Mouse (Mus musculus) left cerebral cortex, postnatal 25 days (tissue): ENCODE measurements around the gene Gemin5. TPM values are rescaled to one million over a fixed set of nuclear protein-coding genes. Genes with fewer than 3 reads are reported as not detected.
A peak's percentile ranks its signal among the peaks of the same experiment; 100 is the strongest.
"Not testable (repeated sequence)": the region's sequence is repeated elsewhere in the genome, so short reads cannot be mapped to it uniquely, and the experiment has no call there.

Experiments
- DNase-seq, 2 experiments: peaks; one replicate each; pipeline ENCODE4 v3.0.0; 2022; ENCODE audit warnings: low spot score in 2 of 2, mixed read lengths in 1 of 2
- intact Hi-C: fragments of 180-260 bp; cut with DNase I; formaldehyde crosslinking; loops from one replicate; pipeline ENCODE4 v1.15.1; 2025
- total RNA-seq, 2 experiments: library from RNA; stranded (reverse); gene quantifications; 2 replicates each; pipeline ENCODE4 v1.2.3; 2021

Gemin5 gene
- 10 to 100 TPM; 16.5 to 18.1 TPM for total RNA-seq

GRCm38 (mm10) chr11:58168167-58168915 is at the start of gene Gemin5:
TSS of gene Gemin5 (minus strand) at chr11:58168539.
- peak; percentile 85 to 86 for DNase-seq
- intact Hi-C loops, result no loop called here

GRCm38 (mm10) chr11:58216823-58217222 is 48.5 kb upstream of the Gemin5 start:
- intact Hi-C loops, result no loop called here
- DNase-seq, result no peak

GRCm38 (mm10) chr11:58215814-58216213 is 47.5 kb upstream of the Gemin5 start:
- DNase-seq, result no peak
- intact Hi-C loops, result no loop called here

- DNase-seq, intact Hi-C loops: not testable (repeated sequence)
These were observed 46.7 kb upstream of the Gemin5 start for GRCm38 (mm10) chr11:58215049-58215430.

GRCm38 (mm10) chr11:58214391-58215048 is 46.2 kb upstream of the Gemin5 start:
- DNase-seq, result peak in 1 of 2 experiments; percentile 70
- intact Hi-C loops, result no loop called here

DNA sequence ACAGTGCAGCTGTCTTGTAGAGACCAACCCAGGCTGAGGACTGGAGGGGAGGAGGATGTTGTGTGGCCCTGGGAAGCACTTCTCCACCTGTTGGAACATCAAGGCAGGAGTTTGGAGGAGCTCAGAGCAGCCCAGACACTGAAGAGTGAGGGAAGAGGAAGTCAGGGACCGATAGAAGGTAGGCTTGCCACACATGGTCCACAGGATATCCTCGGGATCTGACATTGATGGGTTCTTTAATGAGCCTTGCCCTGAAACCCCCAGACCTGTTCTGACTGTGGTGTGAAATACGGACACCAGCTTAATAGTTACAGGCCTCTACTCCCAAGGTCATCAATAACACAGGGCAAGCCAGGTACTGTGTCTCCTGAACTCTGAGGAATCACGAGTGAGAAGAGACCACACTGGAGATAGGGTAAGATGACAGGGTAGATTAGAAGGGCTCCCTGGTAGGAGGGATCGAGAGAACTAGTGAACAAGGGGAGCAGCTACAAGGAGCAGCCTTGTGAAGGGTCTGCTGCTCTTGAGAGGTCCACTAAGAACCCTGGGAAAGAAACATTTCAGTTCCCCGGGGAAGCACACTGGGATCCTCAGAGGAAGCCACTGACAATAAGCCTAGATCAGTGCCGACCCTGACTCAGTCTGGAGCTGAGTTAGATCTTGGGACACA is 45.5 kb upstream of the Gemin5 start:
- intact Hi-C loops, result no loop called here

GRCm38 (mm10) chr11:58211682-58212067 is 43.3 kb upstream of the Gemin5 start:
- intact Hi-C loops, result no loop called here
- DNase-seq, result no peak

More for the DNA sequence above, 45.5 kb upstream of the Gemin5 start:
- no peak for DNase-seq

DNA sequence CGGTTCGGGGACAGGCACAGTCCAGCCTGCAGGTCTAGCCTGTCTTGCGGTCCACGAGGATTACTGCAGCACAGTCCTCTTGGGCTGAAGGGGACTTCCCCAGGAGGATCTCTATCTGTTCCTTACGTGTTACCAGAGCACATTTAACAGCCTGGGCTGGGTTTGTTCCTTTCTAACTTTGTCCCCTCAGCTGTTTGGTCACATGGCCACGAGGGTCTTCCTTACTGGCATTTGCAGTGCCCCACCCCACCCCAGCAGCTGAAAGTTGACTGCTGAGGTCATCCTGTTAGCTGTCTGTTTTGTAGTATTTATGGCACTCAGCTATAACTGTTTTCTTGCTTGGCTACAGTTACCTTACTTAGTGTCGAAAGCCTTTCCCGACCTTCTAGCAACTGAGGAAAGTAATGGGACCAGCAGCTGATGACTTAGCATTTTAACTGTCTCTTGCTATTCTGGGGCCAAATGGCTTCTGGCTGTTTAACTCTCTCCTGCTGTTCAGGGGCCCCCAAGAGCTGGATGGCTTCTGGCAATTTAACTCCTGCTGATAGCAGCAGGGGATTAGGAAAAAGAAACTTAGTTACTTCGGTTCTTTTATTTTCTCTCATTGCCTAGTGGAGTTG is 42.8 kb upstream of the Gemin5 start:
- DNase-seq, result no peak
- intact Hi-C loops, result no loop called here

DNA sequence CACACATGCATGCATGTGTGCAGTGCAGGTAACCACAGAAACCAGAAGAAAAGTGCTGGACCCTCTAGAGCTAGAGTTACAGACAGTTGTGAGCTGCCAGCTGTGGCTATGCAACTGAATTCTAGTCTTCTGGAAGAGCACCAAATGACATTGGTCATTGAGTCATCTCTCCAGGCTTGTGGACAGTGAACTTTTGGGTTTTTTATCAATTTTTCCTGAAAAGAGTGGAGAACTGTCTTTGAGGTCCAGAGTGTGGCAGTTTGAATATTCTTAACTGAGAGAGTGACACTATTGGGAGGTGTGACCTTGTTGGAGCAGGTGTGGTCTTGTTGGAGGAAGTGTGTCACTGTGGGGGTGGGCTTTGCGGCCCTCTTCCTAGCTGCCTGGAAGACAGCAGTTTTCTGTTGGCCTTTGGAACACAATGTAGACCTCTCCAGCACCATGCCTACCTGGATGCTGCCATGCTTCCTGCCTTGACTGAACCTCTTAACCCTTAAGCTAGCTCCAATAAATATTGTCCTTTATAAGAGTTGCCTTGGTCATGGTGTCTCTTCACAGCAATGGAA is 42.1 kb upstream of the Gemin5 start:
- no peak for DNase-seq
- intact Hi-C loops, result no loop called here

DNA sequence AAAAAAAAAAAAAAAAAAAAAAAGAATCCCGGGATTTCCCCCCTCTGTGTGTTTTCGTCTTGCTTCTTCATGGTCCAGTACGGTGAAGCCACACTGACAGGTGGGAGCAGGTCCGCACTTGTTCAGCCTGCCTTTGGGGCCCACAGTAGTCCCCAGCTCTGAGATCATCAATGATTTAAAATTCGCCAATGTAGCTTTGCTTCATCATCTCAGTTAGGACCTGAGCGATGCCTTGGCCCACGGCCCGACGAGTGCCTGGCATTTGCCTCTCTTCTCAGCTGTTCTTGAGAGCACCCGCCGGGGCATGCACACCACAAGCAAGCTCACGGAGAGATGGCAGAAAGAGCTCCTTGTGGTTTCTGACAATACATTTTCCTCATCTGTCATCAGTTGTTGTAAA is 32.7 kb upstream of the Gemin5 start:
- intact Hi-C loops, result no loop called here
- DNase-seq, result no peak

GRCm38 (mm10) chr11:58200226-58200625 is 31.9 kb upstream of the Gemin5 start:
- intact Hi-C loops, result no loop called here
- no peak for DNase-seq

DNA sequence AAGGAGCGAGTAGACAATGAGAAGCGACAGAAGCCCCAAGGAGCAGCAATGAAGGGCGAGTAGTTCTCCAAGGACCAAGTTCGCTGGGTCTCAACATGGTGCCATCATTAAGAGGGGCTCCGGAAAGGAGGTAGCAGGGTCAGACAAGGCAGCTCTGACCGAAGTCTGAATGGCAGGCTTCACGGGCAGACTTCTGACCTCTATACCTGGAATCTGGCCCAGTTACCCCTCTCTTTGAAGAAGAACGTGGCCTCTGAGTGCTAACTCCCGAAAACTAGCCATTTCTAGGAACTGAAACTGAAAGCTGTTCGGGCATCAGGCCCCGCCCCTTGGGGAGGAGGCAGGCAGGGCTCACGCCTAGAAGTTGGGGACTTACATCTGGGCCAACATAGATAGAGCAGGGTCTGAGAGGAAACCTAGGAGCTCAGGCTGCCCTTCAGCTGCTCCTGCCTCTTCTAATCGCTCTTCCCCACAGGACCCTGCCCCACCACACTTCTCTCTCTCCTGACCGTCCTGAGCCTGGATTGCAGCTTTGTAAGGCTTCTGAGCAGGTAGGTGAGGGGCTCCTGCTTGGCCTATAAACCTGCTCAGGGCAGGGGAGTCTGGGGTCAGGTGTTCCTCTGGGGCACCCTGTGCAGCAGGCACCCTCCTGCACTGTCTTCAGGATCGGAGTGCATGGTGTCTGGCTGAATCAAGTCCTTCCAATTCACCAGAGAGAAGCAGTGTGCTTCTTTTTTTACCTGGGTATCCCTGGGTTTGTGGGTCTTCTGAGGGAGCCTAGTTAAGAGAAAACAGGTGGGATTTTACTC is 31.1 kb upstream of the Gemin5 start, which contains the start of the genes Igtp and Irgm2:
Igtp (plus strand) TSS at position 328 of the 809 bp plus-strand sequence.
Irgm2 (plus strand) TSS at position 390 of the 809 bp plus-strand sequence.
- peak in 1 of 2 experiments; percentile 65 for DNase-seq
- intact Hi-C loops, result not testable (repeated sequence)

- intact Hi-C loops, result no loop called here
- DNase-seq, result no peak
These were observed 30.3 kb upstream of the Gemin5 start for GRCm38 (mm10) chr11:58198663-58199062.

DNA sequence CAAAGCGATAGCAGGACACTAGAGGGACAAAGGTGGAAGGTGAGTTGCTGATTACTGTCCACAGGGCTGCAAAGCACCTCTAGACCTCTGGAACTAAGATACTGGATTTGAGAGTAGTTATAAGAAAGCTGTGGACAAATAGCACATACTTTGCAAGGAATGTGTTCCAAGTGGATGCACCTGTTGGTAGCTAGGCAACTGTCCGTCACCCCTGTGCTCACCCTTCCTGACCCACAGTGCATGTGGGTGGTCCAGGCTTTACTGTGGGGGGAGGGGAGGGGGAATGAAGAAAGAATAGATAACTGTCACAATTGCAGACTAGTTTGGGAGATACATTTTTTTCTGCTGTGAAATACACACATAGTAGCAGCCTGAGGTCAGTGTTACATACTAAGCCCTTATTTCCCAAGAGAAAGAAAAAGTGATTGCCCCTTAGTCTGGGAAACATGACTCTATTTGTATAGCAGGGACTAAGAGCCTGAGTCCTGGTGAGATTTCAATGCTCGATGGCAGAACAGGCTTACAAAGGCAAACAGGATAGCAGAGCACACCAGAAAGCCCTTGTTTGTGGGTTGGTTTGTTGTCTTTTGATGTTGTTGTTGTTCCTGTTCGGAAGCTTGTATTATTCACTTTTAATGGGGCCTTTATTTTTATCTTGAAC is 25.7 kb upstream of the Gemin5 start:
- no peak for DNase-seq

DNA sequence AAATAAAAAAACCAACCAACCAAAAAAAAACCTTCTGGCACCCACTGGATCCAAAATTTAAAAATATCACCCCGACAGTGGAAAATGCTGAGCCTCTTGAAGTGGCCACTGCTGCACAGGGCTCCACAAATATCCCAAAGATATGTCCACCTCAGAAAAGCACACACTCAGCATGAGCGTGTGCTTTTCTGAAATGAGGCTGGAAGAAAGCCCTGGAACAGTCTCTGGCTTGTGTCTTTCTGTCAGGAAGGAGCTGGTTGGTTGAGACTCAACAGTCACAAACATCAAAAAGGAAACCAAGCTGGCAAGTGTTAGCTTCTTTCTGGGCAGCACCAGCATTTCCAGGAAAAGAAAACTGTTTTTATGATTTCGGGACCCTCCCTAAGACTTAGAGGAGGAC is 25.0 kb upstream of the Gemin5 start:
- intact Hi-C loops, result no loop called here
- DNase-seq, result peak in 1 of 2 experiments; percentile 52

More for the DNA sequence above, 25.7 kb upstream of the Gemin5 start:
- intact Hi-C loops, result no loop called here

- intact Hi-C loops, result no loop called here
These were observed 21.3 kb upstream of the Gemin5 start for GRCm38 (mm10) chr11:58189675-58190074.

DNA sequence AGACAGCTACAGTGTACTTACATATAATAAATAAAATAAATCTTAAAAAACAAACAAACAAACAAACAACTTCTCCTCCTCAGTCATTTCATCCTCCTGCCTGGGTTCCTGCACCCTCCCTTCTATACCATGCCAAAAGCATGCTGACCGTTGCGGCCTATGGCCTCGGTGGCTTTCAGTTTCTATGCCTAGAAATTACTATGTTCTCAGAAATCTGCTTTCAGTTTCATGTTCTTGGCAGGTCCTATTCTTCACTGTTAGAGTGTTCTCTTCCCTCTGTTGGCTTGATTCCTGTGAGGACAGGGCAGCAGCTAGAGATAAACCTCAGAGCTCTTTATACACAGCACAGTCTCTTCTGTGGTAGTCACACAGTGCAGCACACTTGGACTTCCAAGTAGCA is 15.2 kb upstream of the Gemin5 start:
- intact Hi-C loops, result no loop called here
- DNase-seq, result no peak

More at GRCm38 (mm10) chr11:58189675-58190074, 21.3 kb upstream of the Gemin5 start:
- DNase-seq, result no peak

GRCm38 (mm10) chr11:58180756-58181155 is 12.4 kb upstream of the Gemin5 start:
- intact Hi-C loops, result no loop called here
- DNase-seq, result no peak
